Mouse (Mus musculus) CH12.LX (cell line): Measurements from ENCODE around the gene Mrln.

ENCODE experiments used
- CHD2 ChIP-seq: IDR thresholded peaks from 2 replicates; pipeline ENCODE4 v1.6.1; 2011; ENCODE audit warnings: low read length, improper control_type of control experiment
- CTCF ChIP-seq, 2 experiments: IDR thresholded peaks in 1 of 2; conservative IDR thresholded peaks in 1 of 2; 2 replicates each; pipeline ENCODE4 v1.5.1; 2011 to 2012; ENCODE audit warnings: low read depth in 2 of 2, low read length in 2 of 2, improper control_type of control experiment in 1 of 2, inconsistent platforms in 1 of 2, mild to moderate bottlenecking in 1 of 2, moderate library complexity in 1 of 2
- EP300 ChIP-seq: IDR thresholded peaks from 2 replicates; pipeline ENCODE4 v1.6.1; 2011; ENCODE audit warnings: low read length, improper control_type of control experiment
- JUN ChIP-seq: IDR thresholded peaks from 2 replicates; pipeline ENCODE4 v1.6.1; 2011; ENCODE audit warnings: low read depth, mild to moderate bottlenecking, low read length, improper control_type of control experiment, moderate library complexity; ENCODE audit not compliant: insufficient read depth
- KAT2A ChIP-seq: IDR thresholded peaks from 2 replicates; pipeline ENCODE4 v1.6.1; 2012; ENCODE audit warnings: low read length, improper control_type of control experiment, inconsistent platforms; ENCODE audit not compliant: insufficient replicate concordance
- MAX ChIP-seq: IDR thresholded peaks from 2 replicates; pipeline ENCODE4 v1.6.1; 2011; ENCODE audit warnings: low read length, improper control_type of control experiment
- MYC ChIP-seq: IDR thresholded peaks from 2 replicates; pipeline ENCODE4 v1.6.1; 2011; ENCODE audit warnings: low read depth, mild to moderate bottlenecking, improper control_type of control experiment, low read length
- POLR2A ChIP-seq: IDR thresholded peaks from 2 replicates; pipeline ENCODE4 v1.6.1; 2011; ENCODE audit warnings: low read depth, mild to moderate bottlenecking, improper control_type of control experiment, low read length
- POLR2AphosphoS2 ChIP-seq: IDR thresholded peaks from 2 replicates; pipeline ENCODE4 v1.6.1; 2011; ENCODE audit warnings: low read depth, low read length, improper control_type of control experiment
- TCF12 ChIP-seq: IDR thresholded peaks from 2 replicates; pipeline ENCODE4 v1.6.1; 2014; ENCODE audit warnings: low read depth, mild to moderate bottlenecking, inconsistent platforms, low read length, improper control_type of control experiment
- ZKSCAN1 ChIP-seq: IDR thresholded peaks from 2 replicates; pipeline ENCODE4 v1.6.1; 2012; ENCODE audit warnings: low read depth, inconsistent platforms, low read length, improper control_type of control experiment, borderline replicate concordance

GRCm38 (mm10) chr10:70166427-70166826 is 38.0 kb upstream of the Mrln start:
- TF ChIP-seq EP300 (no peak), POLR2AphosphoS2 (no peak), CTCF (conservative IDR thresholded peaks at IDR 0.05 in 1 of 2, IDR thresholded peaks at IDR 0.05 in 1 of 2; ENCODE audit: low read depth in 2 of 2, low read length in 2 of 2) (no peak), POLR2A (no peak), CHD2 (no peak), TCF12 (no peak), ZKSCAN1 (no peak), MAX (no peak), MYC (no peak), KAT2A (no peak), JUN (no peak)
